Mouse (Mus musculus) liver, adult (tissue): Measurements from ENCODE around the gene Zmynd8.

Experiments
- GATA4 ChIP-seq: IDR thresholded peaks from 2 replicates; pipeline ENCODE4 v1.6.1; 2014; ENCODE audit warnings: mild to moderate bottlenecking, low read length; ENCODE audit not compliant: insufficient replicate concordance

The Zmynd8 gene

GRCm38 (mm10) chr2:165860447-165860846 is 38.4 kb downstream of the Zmynd8 start:
- TF ChIP-seq GATA4, result no peak

GRCm38 (mm10) chr2:165858453-165859384 is 40.1 kb downstream of the Zmynd8 start:
- TF ChIP-seq GATA4, result no peak

GRCm38 (mm10) chr2:165857841-165858426 is 40.9 kb downstream of the Zmynd8 start:
- TF ChIP-seq GATA4, result no peak; the same call in 1 of the 2 replicates

GRCm38 (mm10) chr2:165857395-165857831 is 41.4 kb downstream of the Zmynd8 start:
- TF ChIP-seq GATA4, result no peak

- no peak for TF ChIP-seq GATA4
These were observed 42.1 kb downstream of the Zmynd8 start for GRCm38 (mm10) chr2:165856611-165857200.

- no peak for TF ChIP-seq GATA4
These were observed 43.0 kb downstream of the Zmynd8 start for GRCm38 (mm10) chr2:165855641-165856301.

GRCm38 (mm10) chr2:165854207-165854968 is 44.4 kb downstream of the Zmynd8 start:
- TF ChIP-seq GATA4, result no peak

GRCm38 (mm10) chr2:165852896-165853633 is 45.8 kb downstream of the Zmynd8 start:
- no peak for TF ChIP-seq GATA4

GRCm38 (mm10) chr2:165852453-165852852 is 46.4 kb downstream of the Zmynd8 start:
- TF ChIP-seq GATA4, result no peak

- no peak for TF ChIP-seq GATA4
These were observed 46.9 kb downstream of the Zmynd8 start for GRCm38 (mm10) chr2:165851811-165852415.

- no peak for TF ChIP-seq GATA4
These were observed 48.0 kb downstream of the Zmynd8 start for GRCm38 (mm10) chr2:165850826-165851225.

- no peak for TF ChIP-seq GATA4
These were observed 49.7 kb downstream of the Zmynd8 start for GRCm38 (mm10) chr2:165849129-165849528.

- TF ChIP-seq GATA4, result no peak
These were observed 52.0 kb downstream of the Zmynd8 start for GRCm38 (mm10) chr2:165846787-165847186.

- TF ChIP-seq GATA4, result no peak
These were observed 53.3 kb downstream of the Zmynd8 start for GRCm38 (mm10) chr2:165845490-165845889.

GRCm38 (mm10) chr2:165843350-165843749 is 55.5 kb downstream of the Zmynd8 start:
- no peak for TF ChIP-seq GATA4
